Mouse (Mus musculus) olfactory bulb, adult 2 months (tissue): Measurements from ENCODE around the gene Ipmk. TPM values are rescaled to one million over a fixed set of nuclear protein-coding genes. Genes with fewer than 3 reads are reported as not detected.

Experiments
- H3K27ac ChIP-seq: fragments of 200-500 bp; 2 replicates; pipeline ENCODE4 v1.5.1; 2012; ENCODE audit warnings: low read depth, low read length; ENCODE audit not compliant: insufficient read depth
- H3K4me1 ChIP-seq: fragments of 200-500 bp; 2 replicates; pipeline ENCODE4 v1.6.1; 2012; ENCODE audit warnings: low read length; ENCODE audit not compliant: control insufficient read depth, insufficient read depth
- H3K4me3 ChIP-seq: fragments of 200-500 bp; 2 replicates; pipeline ENCODE4 v1.5.1; 2012; ENCODE audit warnings: mild to moderate bottlenecking, low read depth, low read length, moderate library complexity; ENCODE audit not compliant: insufficient read depth
- CTCF ChIP-seq: fragments of 200-500 bp; IDR thresholded peaks from 2 replicates; pipeline ENCODE4 v1.5.1; 2012; ENCODE audit warnings: low read depth, mild to moderate bottlenecking, low read length, moderate library complexity; ENCODE audit not compliant: insufficient read depth
- POLR2A ChIP-seq: fragments of 200-500 bp; IDR thresholded peaks from 2 replicates; pipeline ENCODE4 v1.6.1; 2012; ENCODE audit warnings: mild to moderate bottlenecking, low read depth, low read length, moderate library complexity; ENCODE audit not compliant: insufficient read depth
- WGBS: fragments of 180-500 bp; shearing (Covaris S2); methylation state at CpG from one replicate; pipeline ENCODE4 v1.1.7; 2018; 5-methylcytosine and 5-hydroxymethylcytosine counted together
- polyA plus RNA-seq: library from polyadenylated mRNA; stranded (reverse); fragments of >200 nt; gene quantifications from 2 replicates; pipeline ENCODE4 v1.2.4, GENCODE M21; 2012; ENCODE audit warnings: low replicate concordance; ENCODE audit not compliant: missing spikeins, insufficient read depth, insufficient read length

Gene Ipmk
- polyA plus RNA-seq, 1 experiment, result not detected

DNA sequence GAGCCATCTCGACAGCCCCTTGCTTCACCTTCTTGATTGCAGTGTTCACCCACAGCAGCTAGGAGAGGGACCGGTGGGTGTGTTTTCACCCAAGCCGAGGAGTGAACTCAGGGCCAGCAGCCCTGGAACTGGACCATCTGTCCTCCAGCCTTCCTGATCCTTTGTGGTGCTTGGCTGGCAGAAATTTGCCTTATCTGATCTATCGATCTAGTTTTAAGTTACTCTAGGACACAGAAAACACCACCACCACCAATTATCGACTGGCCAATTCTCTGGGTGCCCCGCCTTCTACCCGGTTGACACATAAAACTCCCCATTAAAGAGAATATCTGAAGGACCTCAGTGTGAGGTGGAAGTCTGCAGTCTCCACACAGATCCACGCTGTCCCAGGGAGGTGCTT, 23.9 kb upstream of the Ipmk start:
- H3K4me1 ChIP-seq, result peaks cover 2% of the 10 kb centered on the region; the same call in 1 of the 2 replicates
- no peak overlapping the region for H3K4me3 ChIP-seq
- H3K27ac ChIP-seq, result no peak overlapping the region
- no peak for TF ChIP-seq CTCF
- no peak for TF ChIP-seq POLR2A
- WGBS, result 83% methylated on average over 8 of the region's 8 CpGs

DNA sequence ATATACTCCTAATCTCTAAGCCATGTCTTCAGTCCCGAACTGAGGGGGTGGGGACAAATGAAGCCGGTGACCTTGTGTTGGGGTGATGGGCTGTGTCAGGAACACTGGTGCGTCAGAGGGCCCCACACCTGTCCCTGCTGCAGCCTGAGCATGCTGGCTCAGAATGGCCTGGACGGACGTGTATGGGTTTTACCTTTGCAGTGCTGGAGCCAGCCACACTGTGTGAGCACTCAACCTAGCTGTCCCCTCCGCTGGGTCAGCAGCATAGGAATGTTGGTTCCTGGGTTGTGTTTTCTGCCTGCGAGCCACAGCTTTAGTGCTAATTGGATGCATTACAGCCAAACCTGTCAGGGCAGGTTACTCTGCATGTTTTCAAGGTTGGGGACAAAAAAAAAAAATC, 21.4 kb upstream of the Ipmk start:
- no peak overlapping the region for H3K27ac ChIP-seq
- peaks cover under 1% of the 10 kb centered on the region; the same call in 1 of the 2 replicates for H3K4me1 ChIP-seq
- WGBS, result 87% methylated on average over 7 of the region's 7 CpGs
- no peak for TF ChIP-seq POLR2A
- no peak for TF ChIP-seq CTCF
- H3K4me3 ChIP-seq, result no peak overlapping the region

DNA sequence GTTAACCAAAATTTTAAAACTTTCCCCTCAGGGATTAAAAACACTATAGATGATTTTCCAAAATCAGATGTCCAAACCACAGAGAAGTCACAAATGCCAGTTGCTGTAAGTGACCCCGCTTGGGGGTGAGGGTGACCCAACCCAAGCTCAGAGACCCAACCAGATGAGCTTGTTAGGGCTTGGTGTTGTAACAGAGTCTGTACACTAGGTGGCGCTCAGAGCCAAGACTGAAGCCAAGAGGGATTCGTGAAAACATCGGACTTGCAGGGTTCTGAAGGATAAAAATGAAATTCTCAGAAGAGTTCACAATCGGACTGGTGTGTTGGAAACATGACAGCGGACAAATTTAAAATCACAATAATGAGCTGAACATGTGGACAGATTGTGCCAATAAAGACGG, 20.8 kb upstream of the Ipmk start:
- no peak overlapping the region for H3K27ac ChIP-seq
- 7% methylated on average over 7 of the region's 7 CpGs for WGBS
- no peak for TF ChIP-seq POLR2A
- TF ChIP-seq CTCF, result peak; percentile 62
- no peak overlapping the region for H3K4me3 ChIP-seq
- H3K4me1 ChIP-seq, result no peaks in the 10 kb centered on the region

DNA sequence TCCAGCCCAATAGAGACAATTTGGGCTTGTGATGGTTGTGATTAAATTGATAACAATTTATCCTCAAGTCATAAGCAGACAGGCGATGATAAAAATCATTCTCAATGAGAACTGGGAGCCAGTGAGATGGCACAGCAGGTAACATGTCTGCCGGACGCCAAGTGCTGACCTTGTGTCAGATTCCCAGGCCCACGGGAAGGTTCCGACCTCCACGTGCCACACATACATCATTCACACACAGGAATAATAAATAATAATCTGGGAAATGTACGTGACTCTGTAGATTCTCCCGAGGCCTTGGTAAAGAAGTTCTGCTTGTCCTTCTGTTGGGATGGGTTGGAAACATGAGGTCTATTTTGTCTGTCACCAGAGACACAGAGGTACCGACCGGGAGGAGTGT, 20.2 kb upstream of the Ipmk start:
- TF ChIP-seq CTCF, result no peak
- TF ChIP-seq POLR2A, result no peak

DNA sequence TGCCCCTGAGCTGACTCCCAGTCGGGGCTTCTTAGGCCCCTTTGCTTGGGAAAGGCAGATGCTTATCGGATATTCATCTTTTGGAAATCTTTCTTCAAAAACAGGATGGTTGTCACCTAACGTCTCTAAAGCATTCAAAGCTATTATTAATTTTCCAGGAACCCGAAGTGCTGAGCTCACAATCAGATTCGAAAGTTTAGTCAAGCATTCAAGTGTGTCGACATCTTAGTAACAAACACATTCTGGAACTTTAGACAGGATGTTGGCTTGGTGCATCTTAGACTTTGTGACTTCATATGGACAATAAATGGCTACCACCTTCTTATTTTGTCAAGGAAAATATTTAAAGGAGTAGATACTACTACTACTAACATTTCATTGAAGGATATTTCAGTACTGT, 19.2 kb upstream of the Ipmk start:
- 75% methylated on average over 6 of the region's 6 CpGs for WGBS
- no peak overlapping the region for H3K27ac ChIP-seq
- H3K4me1 ChIP-seq, result peaks cover 7% of the 10 kb centered on the region
- no peak overlapping the region for H3K4me3 ChIP-seq
- no peak for TF ChIP-seq POLR2A
- no peak for TF ChIP-seq CTCF

More for the DNA sequence above, 20.2 kb upstream of the Ipmk start:
- Histone ChIP-seq H3K27ac (no peak overlapping the region), H3K4me3 (no peak overlapping the region), H3K4me1 (no peaks in the 10 kb centered on the region)
- WGBS, result 89% methylated on average over 10 of the region's 10 CpGs

DNA sequence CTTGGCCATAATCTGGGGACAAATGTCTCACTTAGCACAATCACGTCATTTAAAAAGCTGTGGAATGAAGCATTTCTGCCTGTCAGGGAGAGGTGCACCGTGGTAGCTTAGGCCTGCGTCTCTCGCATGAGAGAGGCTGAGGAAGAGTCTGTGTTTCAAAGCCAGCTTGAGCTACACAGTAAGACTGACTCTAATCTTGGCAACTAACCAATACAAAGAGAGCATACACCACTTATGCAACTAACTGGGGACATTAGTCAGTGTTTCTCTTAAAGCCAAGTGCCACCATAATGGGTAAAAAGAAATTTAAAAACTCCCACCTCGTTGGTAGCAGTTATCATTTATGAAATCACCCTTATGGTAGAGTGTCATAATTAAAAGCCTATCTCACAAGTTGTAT, 18.7 kb upstream of the Ipmk start:
- Histone ChIP-seq H3K27ac (no peak overlapping the region), H3K4me1 (peaks cover 7% of the 10 kb centered on the region), H3K4me3 (no peak overlapping the region)
- WGBS, result 85% methylated on average over 5 of the region's 5 CpGs
- TF ChIP-seq POLR2A (no peak), CTCF (no peak)

DNA sequence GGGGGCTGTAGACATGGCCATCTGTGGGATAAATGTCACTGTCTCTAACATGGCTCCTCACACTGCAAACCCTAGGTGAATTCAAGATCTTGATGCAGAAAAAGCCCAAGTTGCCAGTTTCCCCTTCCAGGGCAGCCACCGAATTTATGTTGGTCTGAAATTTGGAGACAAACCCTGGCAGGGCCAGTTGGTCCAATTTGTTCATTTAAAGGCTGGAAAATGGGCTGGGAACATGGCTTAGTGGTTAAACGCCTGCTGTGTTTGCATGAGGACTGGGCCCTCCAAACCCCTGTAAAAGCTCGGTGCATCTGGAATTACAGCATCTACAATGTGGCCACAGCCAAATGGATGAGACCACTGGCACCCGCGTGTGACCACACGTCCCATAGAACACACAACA, 18.3 kb upstream of the Ipmk start:
- H3K4me1 ChIP-seq, result peaks cover 7% of the 10 kb centered on the region
- no peak overlapping the region for H3K27ac ChIP-seq
- WGBS, result 90% methylated on average over 6 of the region's 6 CpGs
- no peak for TF ChIP-seq CTCF
- TF ChIP-seq POLR2A, result no peak
- H3K4me3 ChIP-seq, result no peak overlapping the region

DNA sequence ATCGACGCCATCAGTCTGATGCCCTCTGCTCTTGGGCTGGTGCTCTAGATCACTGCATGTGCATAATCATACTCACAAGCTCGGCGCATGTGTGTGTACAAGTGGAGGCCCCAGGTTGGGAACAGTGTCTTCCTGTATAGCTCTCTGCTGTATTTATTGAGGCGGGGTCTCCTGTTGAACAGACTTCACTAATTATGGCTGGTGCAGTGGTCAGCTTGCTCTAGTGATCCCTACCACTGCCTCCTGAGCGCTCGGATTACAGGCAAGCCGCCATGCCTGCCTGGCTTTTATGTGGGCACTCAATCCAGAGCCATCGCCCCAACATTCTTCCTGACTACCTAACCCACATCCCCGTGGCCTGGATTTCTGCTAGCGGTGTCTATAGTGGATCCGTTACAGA, 17.5 kb upstream of the Ipmk start:
- H3K4me1 ChIP-seq, result peaks cover 7% of the 10 kb centered on the region
- H3K27ac ChIP-seq, result no peak overlapping the region
- H3K4me3 ChIP-seq, result no peak overlapping the region
- 94% methylated on average over 12 of the region's 12 CpGs for WGBS
- TF ChIP-seq POLR2A, result no peak
- no peak for TF ChIP-seq CTCF

DNA sequence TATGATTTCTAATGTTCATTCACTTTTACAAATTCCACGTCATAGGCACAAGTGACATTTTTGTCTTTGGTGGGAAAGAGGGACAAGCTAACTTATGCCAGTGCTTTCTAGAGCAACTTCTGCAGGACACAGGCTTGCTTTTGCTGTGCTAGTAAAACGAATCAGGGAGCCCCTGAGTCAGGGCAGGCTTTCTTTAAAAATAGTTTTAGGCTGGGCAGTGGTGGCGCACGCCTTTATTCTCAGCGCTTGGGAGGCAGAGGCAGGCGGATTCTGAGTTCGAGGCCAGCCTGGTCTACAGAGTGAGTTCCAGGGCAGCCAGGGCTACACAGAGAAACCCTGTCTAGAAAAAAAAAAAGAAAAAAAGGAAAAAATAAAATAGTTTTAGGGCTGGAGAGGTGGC, 15.7 kb upstream of the Ipmk start:
- WGBS, result 95% methylated on average over 7 of the region's 7 CpGs
- H3K27ac ChIP-seq, result no peak overlapping the region
- H3K4me1 ChIP-seq, result peaks cover 7% of the 10 kb centered on the region
- TF ChIP-seq CTCF, result no peak
- no peak for TF ChIP-seq POLR2A
- no peak overlapping the region for H3K4me3 ChIP-seq

DNA sequence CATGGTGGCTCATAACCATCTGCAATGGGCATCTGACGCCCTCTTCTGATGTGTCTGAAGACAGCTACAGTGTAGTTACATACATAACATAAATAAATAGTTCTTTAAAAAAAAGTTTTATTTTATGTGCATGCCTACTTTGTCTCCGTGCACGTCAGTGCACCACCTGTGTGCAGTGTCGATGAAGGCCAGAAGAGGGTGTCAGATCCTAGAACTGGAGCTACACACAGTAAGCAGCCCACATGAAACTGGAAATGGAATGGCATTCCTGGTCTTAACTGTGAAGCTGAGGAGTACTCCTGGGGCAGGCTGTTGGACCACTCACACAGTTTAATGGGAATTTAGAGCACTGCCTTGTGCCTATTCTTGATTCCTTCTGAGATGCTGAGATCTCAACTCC, 15.2 kb upstream of the Ipmk start:
- no peak overlapping the region for H3K4me3 ChIP-seq
- WGBS, result 94% methylated on average over 4 of the region's 4 CpGs
- no peak overlapping the region for H3K27ac ChIP-seq
- H3K4me1 ChIP-seq, result peaks cover 7% of the 10 kb centered on the region
- no peak for TF ChIP-seq POLR2A
- no peak for TF ChIP-seq CTCF
